Mouse (Mus musculus) small intestine, adult 2 months (tissue): ENCODE results near the gene Cd2.

Source experiments
- CTCF ChIP-seq: fragments of 200-500 bp; IDR thresholded peaks from 2 replicates; pipeline ENCODE4 v1.5.1; 2012; ENCODE audit warnings: low read depth, mild to moderate bottlenecking, control low read depth, inconsistent platforms, low read length, moderate library complexity, mixed read lengths; ENCODE audit not compliant: insufficient replicate concordance, insufficient read length; ENCODE audit errors: extremely low read depth
- POLR2A ChIP-seq: fragments of 200-500 bp; IDR thresholded peaks from 2 replicates; pipeline ENCODE4 v1.6.1; 2012; ENCODE audit warnings: low read depth, mild to moderate bottlenecking, control low read depth, inconsistent platforms, low read length, moderate library complexity

GRCm38 (mm10) chr3:101313266-101314051, 25.7 kb upstream of the Cd2 start:
- no peak for TF ChIP-seq CTCF
- TF ChIP-seq POLR2A: no peak
